Mouse (Mus musculus): ENCODE measurements at regions not wholly inside any gene's neighbourhood (a gene's known extent, or its start where the extent isn't known, plus 50 kb on each side); places are given as distances from the start of the nearest gene placed in this dataset.

GRCm38 (mm10) chr1:137360688-137361570 lies 400.7 kb upstream of the Nr5a2 start:
- Histone ChIP-seq H3K9ac (no peak overlapping the region), H3K9me3 (no peaks in the 10 kb centered on the region), H3K27me3 (replicated peaks) (no peaks in the 10 kb centered on the region), H3K27ac (no peak overlapping the region), H3K36me3 (no peaks in the 10 kb centered on the region), H3K4me2 (replicated peaks) (no peak overlapping the region), H3K4me3 (no peak overlapping the region), H3K4me1 (no peaks in the 10 kb centered on the region)
- WGBS: 67% methylated on average over 16 of the region's 16 CpGs
- peak; percentile 79 for ATAC-seq (ENCODE audit: low FRiP score, low read depth)

- 55% methylated on average over 4 of the region's 4 CpGs for WGBS
- Histone ChIP-seq H3K9ac (no peak overlapping the region), H3K4me2 (replicated peaks) (no peak overlapping the region), H3K9me3 (no peaks in the 10 kb centered on the region), H3K27ac (no peak overlapping the region), H3K36me3 (no peaks in the 10 kb centered on the region), H3K27me3 (replicated peaks) (no peaks in the 10 kb centered on the region), H3K4me1 (no peaks in the 10 kb centered on the region), H3K4me3 (no peak overlapping the region)
- no peak for ATAC-seq (ENCODE audit: low FRiP score, low read depth)
These were observed 395.8 kb upstream of the Nr5a2 start for GRCm38 (mm10) chr1:137355941-137356512.

- no peak for ATAC-seq (ENCODE audit: low FRiP score, low read depth)
- Histone ChIP-seq H3K27me3 (replicated peaks) (no peaks in the 10 kb centered on the region), H3K4me2 (replicated peaks) (no peak overlapping the region), H3K9me3 (no peaks in the 10 kb centered on the region), H3K36me3 (no peaks in the 10 kb centered on the region), H3K27ac (no peak overlapping the region), H3K9ac (no peak overlapping the region), H3K4me3 (no peak overlapping the region), H3K4me1 (no peaks in the 10 kb centered on the region)
- 89% methylated on average over 5 of the region's 5 CpGs for WGBS
These were observed 392.3 kb upstream of the Nr5a2 start for GRCm38 (mm10) chr1:137352390-137353027.

- Histone ChIP-seq H3K4me3 (no peak overlapping the region), H3K9ac (no peak overlapping the region), H3K9me3 (no peaks in the 10 kb centered on the region), H3K4me1 (no peaks in the 10 kb centered on the region), H3K27me3 (replicated peaks) (no peaks in the 10 kb centered on the region), H3K36me3 (no peaks in the 10 kb centered on the region), H3K4me2 (replicated peaks) (no peak overlapping the region), H3K27ac (no peak overlapping the region)
- no peak for ATAC-seq (ENCODE audit: low FRiP score, low read depth)
- WGBS: 85% methylated on average over 2 of the region's 2 CpGs
These were observed 373.9 kb upstream of the Nr5a2 start for GRCm38 (mm10) chr1:137334137-137334536.

GRCm38 (mm10) chr1:137332108-137332769 lies 372.0 kb upstream of the Nr5a2 start:
- H3K27ac ChIP-seq: no peak overlapping the region
- peak; percentile 68; the same call in 1 of the 2 replicates for ATAC-seq (ENCODE audit: low FRiP score, low read depth)
- no peak overlapping the region for H3K4me3 ChIP-seq
- no peak overlapping the region for H3K9ac ChIP-seq
- no peaks in the 10 kb centered on the region for H3K9me3 ChIP-seq
- H3K4me1 ChIP-seq: no peaks in the 10 kb centered on the region
- H3K36me3 ChIP-seq: no peaks in the 10 kb centered on the region
- WGBS: 47% methylated on average over 8 of the region's 8 CpGs
- H3K27me3 ChIP-seq (replicated peaks): no peaks in the 10 kb centered on the region
- no peak overlapping the region for H3K4me2 ChIP-seq (replicated peaks)

GRCm38 (mm10) chr1:137331746-137332107 lies 371.5 kb upstream of the Nr5a2 start:
- Histone ChIP-seq H3K9ac (no peak overlapping the region), H3K27me3 (replicated peaks) (no peaks in the 10 kb centered on the region), H3K36me3 (no peaks in the 10 kb centered on the region), H3K4me1 (no peaks in the 10 kb centered on the region), H3K9me3 (no peaks in the 10 kb centered on the region), H3K27ac (no peak overlapping the region), H3K4me3 (no peak overlapping the region), H3K4me2 (replicated peaks) (no peak overlapping the region)
- 46% methylated on average over 5 of the region's 5 CpGs for WGBS
- no peak for ATAC-seq (ENCODE audit: low FRiP score, low read depth)

- no peak overlapping the region for H3K4me2 ChIP-seq (replicated peaks)
- no peak overlapping the region for H3K27ac ChIP-seq
- H3K4me3 ChIP-seq: no peak overlapping the region
- H3K9ac ChIP-seq: no peak overlapping the region
- no peaks in the 10 kb centered on the region for H3K4me1 ChIP-seq
- no peaks in the 10 kb centered on the region for H3K9me3 ChIP-seq
- ATAC-seq (ENCODE audit: low FRiP score, low read depth): peak; percentile 70
- H3K27me3 ChIP-seq (replicated peaks): no peaks in the 10 kb centered on the region
- 30% methylated on average over 3 of the region's 3 CpGs for WGBS
- H3K36me3 ChIP-seq: no peaks in the 10 kb centered on the region
These were observed 370.4 kb upstream of the Nr5a2 start for GRCm38 (mm10) chr1:137330634-137331033.

- Histone ChIP-seq H3K36me3 (no peaks in the 10 kb centered on the region), H3K9me3 (no peaks in the 10 kb centered on the region), H3K4me2 (replicated peaks) (0 out of 2 replicates have a peak overlapping the region, but pooled peaks have one; percentile 31), H3K4me1 (no peaks in the 10 kb centered on the region), H3K27me3 (replicated peaks) (no peaks in the 10 kb centered on the region), H3K4me3 (no peak overlapping the region), H3K27ac (peak overlapping the region; percentile 26; the same call in 1 of the 2 replicates), H3K9ac (no peak overlapping the region)
- ATAC-seq (ENCODE audit: low FRiP score, low read depth): peak; percentile 92; the same call in 1 of the 2 replicates
- WGBS: 40% methylated on average over 8 of the region's 8 CpGs
These were observed 363.8 kb upstream of the Nr5a2 start for GRCm38 (mm10) chr1:137323884-137324594.

GRCm38 (mm10) chr1:137323035-137323680 lies 362.9 kb upstream of the Nr5a2 start:
- Histone ChIP-seq H3K36me3 (no peaks in the 10 kb centered on the region), H3K4me1 (no peaks in the 10 kb centered on the region), H3K4me2 (replicated peaks) (no peak overlapping the region), H3K27me3 (replicated peaks) (no peaks in the 10 kb centered on the region), H3K4me3 (no peak overlapping the region), H3K9me3 (no peaks in the 10 kb centered on the region), H3K9ac (0 out of 2 replicates have a peak overlapping the region, but pooled peaks have one; percentile 17), H3K27ac (peak overlapping the region; percentile 26; the same call in 1 of the 2 replicates)
- ATAC-seq (ENCODE audit: low FRiP score, low read depth): peak; percentile 93
- WGBS: 11% methylated on average over 2 of the region's 2 CpGs

- H3K27me3 ChIP-seq (replicated peaks): no peaks in the 10 kb centered on the region
- no peaks in the 10 kb centered on the region for H3K36me3 ChIP-seq
- H3K4me2 ChIP-seq (replicated peaks): no peak overlapping the region
- no peak overlapping the region for H3K27ac ChIP-seq
- WGBS: 82% methylated on average over 5 of the region's 5 CpGs
- no peak for ATAC-seq (ENCODE audit: low FRiP score, low read depth)
- no peak overlapping the region for H3K9ac ChIP-seq
- H3K9me3 ChIP-seq: no peaks in the 10 kb centered on the region
- H3K4me1 ChIP-seq: no peaks in the 10 kb centered on the region
- H3K4me3 ChIP-seq: no peak overlapping the region
These were observed 342.6 kb upstream of the Nr5a2 start for GRCm38 (mm10) chr1:137302757-137303422.

Data from neural tube, embryonic 12.5 days (tissue).